Mouse (Mus musculus) stomach, postnatal 0 days (tissue): ENCODE measurements around the gene Lrp6. TPM values are rescaled to one million over a fixed set of nuclear protein-coding genes. Genes with fewer than 3 reads are reported as not detected.

Source experiments
- ATAC-seq: fragments of 200-750 bp; cut with Nextera tagmentation; 2 replicates; pipeline ENCODE4 v1.8.0; 2017; ENCODE audit not compliant: low FRiP score, low TSS enrichment
- DNase-seq: peaks from one replicate; pipeline ENCODE4 v3.0.0-alpha.2; 2016; ENCODE audit warnings: low spot score
- H3K27ac ChIP-seq: fragments of 300-500 bp; sonication (generic); replicated peaks from 2 replicates; pipeline ENCODE4 v1.5.1; 2014; ENCODE audit warnings: mild to moderate bottlenecking, control low read depth
- H3K27me3 ChIP-seq: fragments of 300-500 bp; sonication (generic); 2 replicates; pipeline ENCODE4 v1.6.1; 2014; ENCODE audit warnings: low read length; ENCODE audit not compliant: control insufficient read depth, insufficient read depth
- H3K36me3 ChIP-seq: fragments of 300-500 bp; sonication (generic); 2 replicates; pipeline ENCODE4 v1.6.1; 2014; ENCODE audit warnings: low read length, mixed read lengths; ENCODE audit not compliant: control insufficient read depth, insufficient read depth
- H3K4me1 ChIP-seq: fragments of 300-500 bp; sonication (generic); replicated peaks from 2 replicates; pipeline ENCODE4 v1.6.1; 2014; ENCODE audit warnings: antibody characterized with exemption; ENCODE audit not compliant: control insufficient read depth, insufficient read depth
- H3K4me2 ChIP-seq: fragments of 300-500 bp; sonication (generic); replicated peaks from 2 replicates; pipeline ENCODE4 v1.6.1; 2014; ENCODE audit warnings: low read depth, mild to moderate bottlenecking, control low read depth, moderate library complexity
- H3K4me3 ChIP-seq: fragments of 300-500 bp; sonication (generic); 2 replicates; pipeline ENCODE4 v1.5.1; 2014; ENCODE audit warnings: low read depth, low read length, control low read depth
- H3K9ac ChIP-seq: fragments of 300-500 bp; sonication (generic); 2 replicates; pipeline ENCODE4 v1.6.1; 2014; ENCODE audit warnings: mild to moderate bottlenecking, low read length, control low read depth, mixed read lengths
- H3K9me3 ChIP-seq: fragments of 300-500 bp; sonication (generic); 2 replicates; pipeline ENCODE4 v1.6.1; 2016; ENCODE audit warnings: low read length; ENCODE audit not compliant: control insufficient read depth
- CTCF ChIP-seq: IDR thresholded peaks from 2 replicates; pipeline ENCODE4 v1.5.1; 2016; ENCODE audit warnings: antibody characterized with exemption, low read depth, mild to moderate bottlenecking, moderate library complexity
- EP300 ChIP-seq: optimal IDR thresholded peaks from 2 replicates; pipeline ENCODE3; 2016; ENCODE audit warnings: antibody characterized with exemption
- WGBS: fragments of 180-500 bp; shearing (Covaris S2); extraction: QIAGEN DNeasy Blood & Tissue Kit; methylation state at CpG from one replicate; pipeline ENCODE4 v1.1.7; 2014; 5-methylcytosine and 5-hydroxymethylcytosine counted together
- polyA plus RNA-seq: library from polyadenylated mRNA; unstranded; fragments of >200 nt; fragmentation: Nextera tagmentation; extraction: Ambion mirVana; gene quantifications from 2 replicates; pipeline ENCODE4 v1.2.1, GENCODE M21; 2015

Lrp6 gene
- polyA plus RNA-seq, 1 experiment from 2014 or later, result 12.1 TPM

- H3K4me2 ChIP-seq, result no peak overlapping the region
- 76% methylated on average over 7 of the region's 7 CpGs for WGBS
- H3K9me3 ChIP-seq, result no peaks in the 10 kb centered on the region
- TF ChIP-seq EP300 (no peak), CTCF (no peak)
- H3K36me3 ChIP-seq, result 0 out of 2 replicates have a peak, but pooled peaks cover 3% of the 10 kb centered on the region
- no peak overlapping the region for H3K9ac ChIP-seq
- DNase-seq (no peak), ATAC-seq (no peak)
- H3K27me3 ChIP-seq, result no peaks in the 10 kb centered on the region
- no peak overlapping the region for H3K27ac ChIP-seq
- no peak overlapping the region for H3K4me3 ChIP-seq
- H3K4me1 ChIP-seq, result no peaks in the 10 kb centered on the region
These were observed 93.6 kb downstream of the Lrp6 start for GRCm38 (mm10) chr6:134473143-134473561.

GRCm38 (mm10) chr6:134470857-134471256 is 95.9 kb downstream of the Lrp6 start:
- Histone ChIP-seq H3K4me3 (no peak overlapping the region), H3K4me2 (no peak overlapping the region), H3K9ac (no peak overlapping the region), H3K36me3 (0 out of 2 replicates have a peak, but pooled peaks cover 5% of the 10 kb centered on the region), H3K27me3 (no peaks in the 10 kb centered on the region), H3K9me3 (no peaks in the 10 kb centered on the region), H3K27ac (no peak overlapping the region), H3K4me1 (no peaks in the 10 kb centered on the region)
- WGBS, result 45% methylated on average over 14 of the region's 14 CpGs
- no peak for TF ChIP-seq EP300
- no peak for TF ChIP-seq CTCF
- peak; percentile 70; the same call in 1 of the 2 replicates for ATAC-seq
- DNase-seq, result peak; percentile 74

- H3K9me3 ChIP-seq, result no peaks in the 10 kb centered on the region
- no peak overlapping the region for H3K4me2 ChIP-seq
- ATAC-seq (no peak), DNase-seq (no peak)
- H3K27ac ChIP-seq, result no peak overlapping the region
- H3K36me3 ChIP-seq, result peaks cover 11% of the 10 kb centered on the region; the same call in 1 of the 2 replicates
- no peaks in the 10 kb centered on the region for H3K27me3 ChIP-seq
- TF ChIP-seq EP300 (no peak), CTCF (peak; percentile 37)
- no peak overlapping the region for H3K4me3 ChIP-seq
- no peaks in the 10 kb centered on the region for H3K4me1 ChIP-seq
- WGBS, result 68% methylated on average over 2 of the region's 2 CpGs
- no peak overlapping the region for H3K9ac ChIP-seq
These were observed 97.5 kb downstream of the Lrp6 start for GRCm38 (mm10) chr6:134469297-134469696.

- DNase-seq (no peak), ATAC-seq (no peak)
- H3K9ac ChIP-seq, result no peak overlapping the region
- no peak overlapping the region for H3K4me3 ChIP-seq
- no peaks in the 10 kb centered on the region for H3K9me3 ChIP-seq
- peaks cover 15% of the 10 kb centered on the region; the same call in 1 of the 2 replicates for H3K36me3 ChIP-seq
- H3K27ac ChIP-seq, result no peak overlapping the region
- H3K27me3 ChIP-seq, result no peaks in the 10 kb centered on the region
- TF ChIP-seq CTCF, result no peak
- no peak for TF ChIP-seq EP300
- WGBS, result 79% methylated on average over 10 of the region's 10 CpGs
- H3K4me1 ChIP-seq, result no peaks in the 10 kb centered on the region
- no peak overlapping the region for H3K4me2 ChIP-seq
These were observed 100.0 kb downstream of the Lrp6 start for GRCm38 (mm10) chr6:134466671-134467229.

GRCm38 (mm10) chr6:134461175-134461574 is 105.6 kb downstream of the Lrp6 start:
- H3K4me2 ChIP-seq, result no peak overlapping the region
- no peaks in the 10 kb centered on the region for H3K9me3 ChIP-seq
- no peaks in the 10 kb centered on the region for H3K4me1 ChIP-seq
- no peak overlapping the region for H3K27ac ChIP-seq
- H3K4me3 ChIP-seq, result no peak overlapping the region
- WGBS, result 82% methylated on average over 6 of the region's 6 CpGs
- no peaks in the 10 kb centered on the region for H3K27me3 ChIP-seq
- peaks cover 35% of the 10 kb centered on the region for H3K36me3 ChIP-seq
- no peak for TF ChIP-seq CTCF
- no peak for TF ChIP-seq EP300
- DNase-seq (no peak), ATAC-seq (no peak)
- H3K9ac ChIP-seq, result no peak overlapping the region

- ATAC-seq, result no peak
- Histone ChIP-seq H3K27me3 (no peaks in the 10 kb centered on the region), H3K9ac (no peak overlapping the region), H3K27ac (no peak overlapping the region), H3K4me1 (no peaks in the 10 kb centered on the region), H3K36me3 (peaks cover 37% of the 10 kb centered on the region), H3K9me3 (no peaks in the 10 kb centered on the region), H3K4me3 (no peak overlapping the region), H3K4me2 (no peak overlapping the region)
- no peak for TF ChIP-seq EP300
- no peak for TF ChIP-seq CTCF
- WGBS, result 91% methylated on average over 1 of the region's 1 CpGs
- DNase-seq, result no peak
These were observed 108.4 kb downstream of the Lrp6 start for GRCm38 (mm10) chr6:134458376-134458775.
